ENCODE assay signal across 33 mouse cellular contexts in genomic region chr3:67485233-67485632, GRCm38 (mm10). TPM values are rescaled to one million over a fixed set of nuclear protein-coding genes. Genes with fewer than 3 reads are reported as not detected.
"Had no signal": no experiment of that assay in that cellular context is flagged by ENCODE, and none has a peak within 500 bp of the region (broad histone marks: within the 10 kb centered on the region; RNA-seq: fewer than 3 reads in every experiment).

No protein-coding gene starts in this region.

- H3K36me3 ChIP-seq: heart, embryonic 12.5 days; heart, embryonic 15.5 days; hindbrain, embryonic 12.5 days; hindbrain, embryonic 13.5 days; hindbrain, embryonic 15.5 days; intestine, embryonic 15.5 days; kidney, embryonic 15.5 days had no signal

- DNase-seq: heart, postnatal 10 days; heart, postnatal 14 days; heart, postnatal 36 days; heart, postnatal 4 days; kidney, adult 11 months; kidney, adult 18-20 months; kidney, adult 8-10 months; kidney, adult 9 months; kidney, postnatal 10 days; kidney, postnatal 14 days; kidney, postnatal 36 days; kidney, postnatal 4 days; layer of hippocampus, adult 9-11 months; layer of hippocampus, postnatal 36 days had no signal

- H3K4me3 ChIP-seq: heart, embryonic 10.5 days; heart, embryonic 12.5 days; heart, embryonic 13.5 days; heart, embryonic 15.5 days; hindbrain, embryonic 10.5 days; hindbrain, embryonic 12.5 days; hindbrain, embryonic 13.5 days; hindbrain, embryonic 15.5 days; intestine, embryonic 15.5 days; kidney, embryonic 15.5 days; layer of hippocampus, adult 2 months; left cerebral cortex, adult 2 months had no signal

- H3K9me3 ChIP-seq: heart, embryonic 10.5 days; heart, embryonic 12.5 days; heart, embryonic 13.5 days; heart, embryonic 15.5 days; hindbrain, embryonic 10.5 days; hindbrain, embryonic 12.5 days; hindbrain, embryonic 13.5 days; hindbrain, embryonic 15.5 days; intestine, embryonic 15.5 days; kidney, embryonic 15.5 days had no signal

- ATAC-seq: hindbrain, embryonic 16.5 days; hindbrain, postnatal 0 days; inflammation-experienced regulatory T-cells, adult 6 months; intestine, embryonic 15.5 days; intestine, embryonic 16.5 days; intestine, postnatal 0 days had no signal

- H3K9ac ChIP-seq: heart, embryonic 12.5 days; heart, embryonic 13.5 days; heart, embryonic 15.5 days; hindbrain, embryonic 12.5 days; hindbrain, embryonic 13.5 days; hindbrain, embryonic 14.5 days; hindbrain, embryonic 15.5 days; intestine, embryonic 15.5 days; kidney, embryonic 15.5 days had no signal

- H3K27me3 ChIP-seq: heart, embryonic 12.5 days; heart, embryonic 13.5 days; heart, embryonic 15.5 days; hindbrain, embryonic 12.5 days; hindbrain, embryonic 13.5 days; hindbrain, embryonic 15.5 days; intestine, embryonic 15.5 days; kidney, embryonic 15.5 days had no signal

- H3K27ac ChIP-seq: heart, embryonic 10.5 days; heart, embryonic 13.5 days; heart, embryonic 15.5 days; hindbrain, embryonic 10.5 days; hindbrain, embryonic 12.5 days; hindbrain, embryonic 13.5 days; hindbrain, embryonic 14.5 days; hindbrain, embryonic 15.5 days; hindbrain, postnatal 0 days; intestine, embryonic 15.5 days; kidney, embryonic 15.5 days; layer of hippocampus, adult 2 months; left cerebral cortex, adult 2 months had no signal

- H3K4me1 ChIP-seq: heart, embryonic 15.5 days; hindbrain, embryonic 10.5 days; hindbrain, embryonic 12.5 days; hindbrain, embryonic 13.5 days; hindbrain, embryonic 15.5 days; intestine, embryonic 15.5 days; kidney, embryonic 15.5 days had no signal

- H3K4me2 ChIP-seq: heart, embryonic 11.5 days; heart, embryonic 12.5 days; heart, embryonic 13.5 days; heart, embryonic 15.5 days; hindbrain, embryonic 12.5 days; hindbrain, embryonic 13.5 days; hindbrain, embryonic 14.5 days; hindbrain, embryonic 15.5 days; intestine, embryonic 15.5 days; kidney, embryonic 15.5 days had no signal

RNA-seq across cellular contexts. Expression of gene Rarres1, which starts 30.1 kb away (rescaled TPM):
- polyA plus RNA-seq: inflammation-experienced regulatory T-cells, adult 6 months had no signal
